Mouse (Mus musculus) lung, embryonic 14.5 days (tissue): ENCODE results near the gene Zfp644. TPM values are rescaled to one million over a fixed set of nuclear protein-coding genes. Genes with fewer than 3 reads are reported as not detected.

Experiments used
- ATAC-seq: fragments of 200-750 bp; cut with Nextera tagmentation; 2 replicates; pipeline ENCODE4 v1.8.0; 2017; ENCODE audit warnings: mild to moderate bottlenecking, moderate TSS enrichment, moderate library complexity; ENCODE audit not compliant: insufficient read depth
- DNase-seq: peaks from one replicate; pipeline ENCODE4 v3.0.0-alpha.2; 2015
- H3K27ac ChIP-seq: fragments of 300-500 bp; sonication (generic); 2 replicates; pipeline ENCODE4 v1.5.1; 2014; ENCODE audit warnings: low read depth, mild to moderate bottlenecking, moderate library complexity
- H3K27me3 ChIP-seq: fragments of 300-500 bp; sonication (generic); 2 replicates; pipeline ENCODE4 v1.6.1; 2014; ENCODE audit warnings: low read length, control low read depth; ENCODE audit not compliant: insufficient read depth
- H3K36me3 ChIP-seq: fragments of 300-500 bp; sonication (generic); 2 replicates; pipeline ENCODE4 v1.6.1; 2014; ENCODE audit warnings: control low read depth; ENCODE audit not compliant: insufficient read depth
- H3K4me1 ChIP-seq: fragments of 300-500 bp; sonication (generic); 2 replicates; pipeline ENCODE4 v1.6.1; 2014; ENCODE audit warnings: antibody characterized with exemption, control low read depth; ENCODE audit not compliant: insufficient read depth
- H3K4me2 ChIP-seq: fragments of 300-500 bp; sonication (generic); 2 replicates; pipeline ENCODE4 v1.6.1; 2014; ENCODE audit warnings: mild to moderate bottlenecking
- H3K4me3 ChIP-seq: fragments of 300-500 bp; sonication (generic); 2 replicates; pipeline ENCODE4 v1.5.1; 2014; ENCODE audit warnings: low read depth, low read length
- H3K9ac ChIP-seq: fragments of 300-500 bp; sonication (generic); 2 replicates; pipeline ENCODE4 v1.6.1; 2014
- H3K9me3 ChIP-seq: fragments of 300-500 bp; sonication (generic); 2 replicates; pipeline ENCODE4 v1.6.1; 2016; ENCODE audit warnings: low read depth, low read length, control low read depth
- CTCF ChIP-seq: IDR thresholded peaks from 2 replicates; pipeline ENCODE4 v1.5.1; 2016; ENCODE audit warnings: antibody characterized with exemption, low read depth
- WGBS: fragments of 180-500 bp; shearing (Covaris S2); extraction: QIAGEN DNeasy Blood & Tissue Kit; methylation state at CpG from one replicate; pipeline ENCODE4 v1.1.7; 2014; 5-methylcytosine and 5-hydroxymethylcytosine counted together
- polyA plus RNA-seq: library from polyadenylated mRNA; unstranded; fragments of >200 nt; fragmentation: Nextera tagmentation; extraction: Ambion mirVana; gene quantifications from 2 replicates; pipeline ENCODE4 v1.2.1, GENCODE M21; 2014

The Zfp644 gene
- polyA plus RNA-seq, 1 experiment from 2014 or later: 89.9 TPM

GRCm38 (mm10) chr5:106620446-106620845, 76.6 kb downstream of the Zfp644 start:
- no peak overlapping the region for H3K9ac ChIP-seq
- no peak for ATAC-seq
- no peak overlapping the region for H3K27ac ChIP-seq
- H3K4me3 ChIP-seq: no peak overlapping the region
- H3K27me3 ChIP-seq: no peaks in the 10 kb centered on the region
- no peak for TF ChIP-seq CTCF
- H3K9me3 ChIP-seq: no peaks in the 10 kb centered on the region
- no peak for DNase-seq
- peaks cover 61% of the 10 kb centered on the region for H3K36me3 ChIP-seq
- 93% methylated on average over 6 of the region's 6 CpGs for WGBS
- H3K4me1 ChIP-seq: no peaks in the 10 kb centered on the region
- no peak overlapping the region for H3K4me2 ChIP-seq

GRCm38 (mm10) chr5:106615006-106615405, 82.1 kb downstream of the Zfp644 start:
- ATAC-seq (no peak), DNase-seq (no peak)
- WGBS: 82% methylated on average over 2 of the region's 2 CpGs
- no peak for TF ChIP-seq CTCF
- Histone ChIP-seq H3K4me3 (no peak overlapping the region), H3K4me1 (no peaks in the 10 kb centered on the region), H3K36me3 (peaks cover 35% of the 10 kb centered on the region), H3K27me3 (no peaks in the 10 kb centered on the region), H3K9ac (no peak overlapping the region), H3K9me3 (no peaks in the 10 kb centered on the region), H3K4me2 (no peak overlapping the region), H3K27ac (no peak overlapping the region)

GRCm38 (mm10) chr5:106614570-106614969, 82.5 kb downstream of the Zfp644 start:
- H3K27me3 ChIP-seq: no peaks in the 10 kb centered on the region
- 68% methylated on average over 7 of the region's 7 CpGs for WGBS
- no peak for TF ChIP-seq CTCF
- no peaks in the 10 kb centered on the region for H3K9me3 ChIP-seq
- no peak overlapping the region for H3K9ac ChIP-seq
- ATAC-seq (no peak), DNase-seq (no peak)
- H3K4me1 ChIP-seq: no peaks in the 10 kb centered on the region
- no peak overlapping the region for H3K4me3 ChIP-seq
- H3K36me3 ChIP-seq: peaks cover 34% of the 10 kb centered on the region
- H3K27ac ChIP-seq: no peak overlapping the region
- H3K4me2 ChIP-seq: no peak overlapping the region

- Histone ChIP-seq H3K4me2 (no peak overlapping the region), H3K9ac (no peak overlapping the region), H3K36me3 (peaks cover 26% of the 10 kb centered on the region), H3K4me3 (no peak overlapping the region), H3K9me3 (no peaks in the 10 kb centered on the region), H3K27ac (no peak overlapping the region), H3K27me3 (no peaks in the 10 kb centered on the region), H3K4me1 (no peaks in the 10 kb centered on the region)
- TF ChIP-seq CTCF: no peak
- DNase-seq (no peak), ATAC-seq (no peak)
- 87% methylated on average over 2 of the region's 2 CpGs for WGBS
These were observed 84.9 kb downstream of the Zfp644 start for GRCm38 (mm10) chr5:106612151-106612550.

GRCm38 (mm10) chr5:106608798-106609197, 88.3 kb downstream of the Zfp644 start, which contains the start of gene Gm17304:
Gene Gm17304 (plus strand): TSS chr5:106609098.
- Histone ChIP-seq H3K9ac (no peak within 1 kb of the TSS), H3K4me1 (no peaks in the 10 kb centered on the region), H3K4me3 (no peak within 1 kb of the TSS), H3K4me2 (no peak within 1 kb of the TSS), H3K27me3 (no peaks in the 10 kb centered on the region), H3K27ac (no peak within 1 kb of the TSS), H3K9me3 (no peaks in the 10 kb centered on the region), H3K36me3 (peaks cover 17% of the 10 kb centered on the region)
- 68% methylated on average over 4 of the region's 4 CpGs for WGBS
- ATAC-seq (no peak), DNase-seq (no peak)
- TF ChIP-seq CTCF: no peak

GRCm38 (mm10) chr5:106607081-106607480, 90.0 kb downstream of the Zfp644 start:
- ATAC-seq (no peak), DNase-seq (peak; percentile 14)
- peaks cover 11% of the 10 kb centered on the region for H3K36me3 ChIP-seq
- H3K4me2 ChIP-seq: no peak overlapping the region
- no peak overlapping the region for H3K27ac ChIP-seq
- no peak overlapping the region for H3K4me3 ChIP-seq
- TF ChIP-seq CTCF: no peak
- no peaks in the 10 kb centered on the region for H3K9me3 ChIP-seq
- H3K4me1 ChIP-seq: no peaks in the 10 kb centered on the region
- 48% methylated on average over 5 of the region's 5 CpGs for WGBS
- H3K9ac ChIP-seq: no peak overlapping the region
- H3K27me3 ChIP-seq: no peaks in the 10 kb centered on the region

- H3K27me3 ChIP-seq: no peaks in the 10 kb centered on the region
- no peak overlapping the region for H3K4me2 ChIP-seq
- H3K27ac ChIP-seq: no peak overlapping the region
- no peak for ATAC-seq
- H3K4me1 ChIP-seq: no peaks in the 10 kb centered on the region
- H3K4me3 ChIP-seq: no peak overlapping the region
- peaks cover 15% of the 10 kb centered on the region; the same call in 1 of the 2 replicates for H3K36me3 ChIP-seq
- 84% methylated on average over 6 of the region's 6 CpGs for WGBS
- no peak for DNase-seq
- H3K9ac ChIP-seq: no peak overlapping the region
- no peak for TF ChIP-seq CTCF
- H3K9me3 ChIP-seq: no peaks in the 10 kb centered on the region
These were observed 92.0 kb downstream of the Zfp644 start for GRCm38 (mm10) chr5:106605096-106605495.

- no peaks in the 10 kb centered on the region for H3K9me3 ChIP-seq
- peaks cover 16% of the 10 kb centered on the region; the same call in 1 of the 2 replicates for H3K36me3 ChIP-seq
- H3K9ac ChIP-seq: no peak overlapping the region
- ATAC-seq (no peak), DNase-seq (no peak)
- H3K27ac ChIP-seq: no peak overlapping the region
- H3K4me1 ChIP-seq: no peaks in the 10 kb centered on the region
- no peak overlapping the region for H3K4me2 ChIP-seq
- TF ChIP-seq CTCF: no peak
- H3K27me3 ChIP-seq: no peaks in the 10 kb centered on the region
- no peak overlapping the region for H3K4me3 ChIP-seq
- 89% methylated on average over 5 of the region's 5 CpGs for WGBS
These were observed 92.7 kb downstream of the Zfp644 start for GRCm38 (mm10) chr5:106604381-106604780.
